Mouse (Mus musculus) stomach, postnatal 0 days (tissue): ENCODE data around the gene Mastl. TPM values are rescaled to one million over a fixed set of nuclear protein-coding genes. Genes with fewer than 3 reads are reported as not detected.

Experiments used
- ATAC-seq: fragments of 200-750 bp; cut with Nextera tagmentation; 2 replicates; pipeline ENCODE4 v1.8.0; 2017; ENCODE audit not compliant: low FRiP score, low TSS enrichment
- DNase-seq: peaks from one replicate; pipeline ENCODE4 v3.0.0-alpha.2; 2016; ENCODE audit warnings: low spot score
- H3K27ac ChIP-seq: fragments of 300-500 bp; sonication (generic); replicated peaks from 2 replicates; pipeline ENCODE4 v1.5.1; 2014; ENCODE audit warnings: mild to moderate bottlenecking, control low read depth
- H3K27me3 ChIP-seq: fragments of 300-500 bp; sonication (generic); 2 replicates; pipeline ENCODE4 v1.6.1; 2014; ENCODE audit warnings: low read length; ENCODE audit not compliant: control insufficient read depth, insufficient read depth
- H3K36me3 ChIP-seq: fragments of 300-500 bp; sonication (generic); 2 replicates; pipeline ENCODE4 v1.6.1; 2014; ENCODE audit warnings: low read length, mixed read lengths; ENCODE audit not compliant: control insufficient read depth, insufficient read depth
- H3K4me1 ChIP-seq: fragments of 300-500 bp; sonication (generic); replicated peaks from 2 replicates; pipeline ENCODE4 v1.6.1; 2014; ENCODE audit warnings: antibody characterized with exemption; ENCODE audit not compliant: control insufficient read depth, insufficient read depth
- H3K4me2 ChIP-seq: fragments of 300-500 bp; sonication (generic); replicated peaks from 2 replicates; pipeline ENCODE4 v1.6.1; 2014; ENCODE audit warnings: low read depth, mild to moderate bottlenecking, control low read depth, moderate library complexity
- H3K4me3 ChIP-seq: fragments of 300-500 bp; sonication (generic); 2 replicates; pipeline ENCODE4 v1.5.1; 2014; ENCODE audit warnings: low read depth, low read length, control low read depth
- H3K9ac ChIP-seq: fragments of 300-500 bp; sonication (generic); 2 replicates; pipeline ENCODE4 v1.6.1; 2014; ENCODE audit warnings: mild to moderate bottlenecking, low read length, control low read depth, mixed read lengths
- H3K9me3 ChIP-seq: fragments of 300-500 bp; sonication (generic); 2 replicates; pipeline ENCODE4 v1.6.1; 2016; ENCODE audit warnings: low read length; ENCODE audit not compliant: control insufficient read depth
- CTCF ChIP-seq: IDR thresholded peaks from 2 replicates; pipeline ENCODE4 v1.5.1; 2016; ENCODE audit warnings: antibody characterized with exemption, low read depth, mild to moderate bottlenecking, moderate library complexity
- EP300 ChIP-seq: optimal IDR thresholded peaks from 2 replicates; pipeline ENCODE3; 2016; ENCODE audit warnings: antibody characterized with exemption
- WGBS: fragments of 180-500 bp; shearing (Covaris S2); extraction: QIAGEN DNeasy Blood & Tissue Kit; methylation state at CpG from one replicate; pipeline ENCODE4 v1.1.7; 2014; 5-methylcytosine and 5-hydroxymethylcytosine counted together
- polyA plus RNA-seq: library from polyadenylated mRNA; unstranded; fragments of >200 nt; fragmentation: Nextera tagmentation; extraction: Ambion mirVana; gene quantifications from 2 replicates; pipeline ENCODE4 v1.2.1, GENCODE M21; 2015

Mastl gene
- polyA plus RNA-seq, 1 experiment from 2014 or later = 3.0 TPM

- Histone ChIP-seq H3K4me2 (no peak overlapping the region), H3K27ac (no peak overlapping the region), H3K9ac (no peak overlapping the region), H3K36me3 (no peaks in the 10 kb centered on the region), H3K4me1 (no peaks in the 10 kb centered on the region), H3K27me3 (no peaks in the 10 kb centered on the region), H3K4me3 (no peak overlapping the region), H3K9me3 (no peaks in the 10 kb centered on the region)
- DNase-seq (no peak), ATAC-seq (no peak)
- TF ChIP-seq EP300 (no peak), CTCF (no peak)
- WGBS = 82% methylated on average over 2 of the region's 2 CpGs
Measured at GRCm38 (mm10) chr2:23070491-23070890, 85.3 kb downstream of the Mastl start.

DNA sequence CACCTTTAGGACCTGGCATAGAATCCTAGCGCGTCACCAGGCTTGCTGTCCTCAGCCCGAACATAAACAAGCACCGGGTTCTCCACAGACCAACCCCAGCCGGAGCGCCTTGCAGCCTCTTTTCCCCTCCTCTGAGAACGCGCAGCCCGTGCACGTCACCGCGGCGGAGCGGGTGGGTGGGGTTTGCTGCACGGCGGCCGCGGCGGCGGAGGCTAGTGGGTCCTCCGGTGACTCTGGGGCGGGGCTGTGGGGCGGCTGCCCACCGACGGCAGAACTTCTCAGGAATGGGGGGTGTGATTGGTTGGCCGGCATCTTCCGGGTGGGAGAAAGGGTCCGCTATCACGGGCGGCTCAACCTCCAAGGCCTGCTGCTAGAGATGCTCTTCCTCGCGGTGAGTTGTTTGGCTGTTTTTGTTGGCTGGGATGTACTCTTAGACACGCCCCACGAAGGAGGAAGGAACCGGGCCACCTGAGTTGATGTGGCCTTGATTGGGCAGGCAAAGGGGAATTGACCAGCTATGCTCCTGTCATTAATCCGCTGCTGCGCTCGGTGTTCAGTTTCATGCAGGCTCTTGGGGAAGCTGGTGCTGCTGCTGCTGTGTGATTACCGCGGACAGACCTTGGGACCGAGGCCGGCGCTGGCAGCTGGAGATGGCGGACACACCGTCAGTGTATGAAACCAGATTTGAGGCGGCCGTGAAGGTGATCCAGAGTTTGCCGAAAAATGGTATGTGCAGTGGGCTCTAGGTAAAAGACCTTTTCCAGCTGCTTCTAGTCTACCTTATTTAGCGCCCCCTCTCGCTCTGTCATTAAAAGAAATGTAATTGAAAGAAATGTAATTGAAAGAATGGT, 86.7 kb downstream of the Mastl start:
- ATAC-seq (peak; percentile 91), DNase-seq (peak; percentile 95)
- WGBS = under 1% methylated on average over 48 of the region's 50 CpGs
- H3K9ac ChIP-seq = peak overlapping the region; percentile 78
- peak overlapping the region; percentile 98 for H3K4me2 ChIP-seq
- no peaks in the 10 kb centered on the region for H3K27me3 ChIP-seq
- no peaks in the 10 kb centered on the region for H3K4me1 ChIP-seq
- peak overlapping the region; percentile 49 for H3K4me3 ChIP-seq
- H3K27ac ChIP-seq = peak overlapping the region; percentile 99
- H3K36me3 ChIP-seq = no peaks in the 10 kb centered on the region
- H3K9me3 ChIP-seq = no peaks in the 10 kb centered on the region
- peak; percentile 57 for TF ChIP-seq CTCF
- no peak for TF ChIP-seq EP300

- TF ChIP-seq CTCF (no peak), EP300 (no peak)
- Histone ChIP-seq H3K36me3 (no peaks in the 10 kb centered on the region), H3K4me1 (no peaks in the 10 kb centered on the region), H3K27me3 (no peaks in the 10 kb centered on the region), H3K4me3 (peak overlapping the region; percentile 49), H3K9ac (peak overlapping the region; percentile 78), H3K4me2 (peak overlapping the region; percentile 98), H3K9me3 (no peaks in the 10 kb centered on the region), H3K27ac (peak overlapping the region; percentile 99)
- ATAC-seq (peak; percentile 49), DNase-seq (no peak)
- under 1% methylated on average over 20 of the region's 21 CpGs for WGBS
Measured at GRCm38 (mm10) chr2:23068370-23068737, 87.5 kb downstream of the Mastl start.

DNA sequence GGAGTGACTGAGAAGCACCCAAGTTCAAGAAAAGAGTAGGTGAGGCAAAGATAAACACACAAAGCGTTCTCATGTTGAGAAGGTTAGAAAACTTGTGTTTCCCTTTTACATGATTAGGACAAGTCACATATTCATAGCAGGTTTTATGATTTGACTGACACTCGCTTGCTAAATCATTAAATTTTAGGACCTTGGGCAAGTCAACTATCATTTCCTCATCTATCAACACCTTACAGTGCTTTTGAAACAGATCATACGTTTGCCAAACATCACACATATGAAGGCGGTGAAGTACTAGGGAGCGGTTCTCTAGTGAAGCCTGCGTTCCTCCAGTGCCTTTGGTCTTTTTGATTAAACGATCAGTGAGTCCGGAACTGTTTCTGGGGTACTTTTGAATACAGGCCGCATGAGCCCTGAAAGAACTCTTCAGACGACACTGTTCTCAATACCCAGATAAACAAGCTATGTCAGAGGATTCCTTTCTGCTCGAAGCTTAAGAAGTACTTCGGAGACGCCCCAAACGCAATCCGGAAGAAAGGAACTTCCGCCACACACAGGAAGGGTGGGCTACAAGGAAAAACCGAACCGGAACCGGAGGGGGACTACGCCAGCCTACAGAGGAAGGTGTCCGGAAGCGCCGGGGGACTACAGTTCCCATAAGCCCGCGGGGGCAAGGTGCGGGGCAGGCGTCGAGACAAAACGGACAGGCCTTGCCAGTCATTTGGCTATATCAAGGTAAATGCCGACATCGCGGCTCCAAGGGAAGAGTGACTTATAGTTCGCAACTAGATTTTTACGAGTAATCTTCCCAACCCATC, 88.1 kb downstream of the Mastl start, which contains the start of gene Acbd5:
Gene Acbd5, plus strand, starts transcription at position 616 of the 818 bp plus-strand sequence.
- peak; percentile 97 for DNase-seq
- Histone ChIP-seq H3K27ac (peak within 1 kb of the TSS; percentile 99), H3K4me2 (peak within 1 kb of the TSS; percentile 98), H3K27me3 (no peaks in the 10 kb centered on the region), H3K4me3 (peak within 1 kb of the TSS; percentile 49), H3K9me3 (no peaks in the 10 kb centered on the region), H3K36me3 (no peaks in the 10 kb centered on the region), H3K9ac (peak within 1 kb of the TSS; percentile 78), H3K4me1 (no peaks in the 10 kb centered on the region)
- TF ChIP-seq CTCF (peak; percentile 4; the same call in 1 of the 2 replicates), EP300 (no peak)
- ATAC-seq = peak; percentile 97
- WGBS = 2% methylated on average over 34 of the region's 34 CpGs

Other genes with a start within 250 kb of the Mastl start
- 40.7 and 42.4 TPM in 2 replicates for gene Abi1, start 115.8 kb downstream of the Mastl start, polyA plus RNA-seq
- 27.8 and 32.9 TPM in 2 replicates for gene Acbd5, start 87.9 kb downstream of the Mastl start, polyA plus RNA-seq
- gene Yme1l1, start 345 bp upstream of the Mastl start, polyA plus RNA-seq = 42.0 and 44.9 TPM in 2 replicates
- 0.06 TPM in 1 of 2 replicates, not detected in the other for gene 4931423N10Rik, start 51.5 kb upstream of the Mastl start, polyA plus RNA-seq
- gene Nxph2, start 165.2 kb upstream of the Mastl start, polyA plus RNA-seq = 0.05 and 0.12 TPM in 2 replicates